Mouse (Mus musculus) thymus, adult 2 months (tissue): ENCODE measurements around the gene Ccdc148.

Source experiments
- CTCF ChIP-seq: fragments of 200-500 bp; IDR thresholded peaks from 2 replicates; pipeline ENCODE4 v1.5.1; 2012; ENCODE audit warnings: mild to moderate bottlenecking, control low read depth, low read length, moderate library complexity, borderline replicate concordance; ENCODE audit not compliant: control insufficient read depth, poor library complexity, insufficient read depth; ENCODE audit errors: extremely low read depth
- POLR2A ChIP-seq: fragments of 200-500 bp; IDR thresholded peaks from 2 replicates; pipeline ENCODE4 v1.6.1; 2012; ENCODE audit warnings: mild to moderate bottlenecking, low read length, control low read depth, moderate library complexity; ENCODE audit not compliant: control insufficient read depth, poor library complexity, insufficient read depth; ENCODE audit errors: extremely low read depth

DNA sequence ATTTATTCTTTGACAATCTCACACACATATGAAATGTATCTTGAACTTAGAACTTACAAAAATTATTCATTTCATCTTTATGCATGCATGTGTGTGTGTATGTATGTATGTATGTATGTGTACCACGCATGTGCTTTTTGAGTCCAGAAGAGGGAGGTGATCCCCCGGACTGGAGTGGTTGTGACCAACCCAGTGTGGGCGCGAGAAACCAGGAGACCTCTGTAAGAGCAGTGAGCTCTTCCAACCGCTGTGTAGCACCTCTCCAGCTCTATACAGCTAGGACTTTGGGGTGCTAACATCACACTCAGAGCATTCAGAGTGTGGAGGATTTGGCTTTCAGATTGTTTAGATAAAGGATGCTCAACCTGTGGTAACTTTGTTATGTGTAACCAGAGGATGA lies 10.1 kb upstream of the Ccdc148 start:
- TF ChIP-seq CTCF (no peak), POLR2A (no peak)
